Mouse (Mus musculus) stomach, postnatal 0 days (tissue): ENCODE results near the gene Krt222.
A peak's percentile ranks its signal among the peaks of the same experiment; 100 is the strongest.

ENCODE experiments used
- CTCF ChIP-seq: IDR thresholded peaks from 2 replicates; pipeline ENCODE4 v1.5.1; 2016; ENCODE audit warnings: antibody characterized with exemption, low read depth, mild to moderate bottlenecking, moderate library complexity
- EP300 ChIP-seq: optimal IDR thresholded peaks from 2 replicates; pipeline ENCODE3; 2016; ENCODE audit warnings: antibody characterized with exemption

DNA sequence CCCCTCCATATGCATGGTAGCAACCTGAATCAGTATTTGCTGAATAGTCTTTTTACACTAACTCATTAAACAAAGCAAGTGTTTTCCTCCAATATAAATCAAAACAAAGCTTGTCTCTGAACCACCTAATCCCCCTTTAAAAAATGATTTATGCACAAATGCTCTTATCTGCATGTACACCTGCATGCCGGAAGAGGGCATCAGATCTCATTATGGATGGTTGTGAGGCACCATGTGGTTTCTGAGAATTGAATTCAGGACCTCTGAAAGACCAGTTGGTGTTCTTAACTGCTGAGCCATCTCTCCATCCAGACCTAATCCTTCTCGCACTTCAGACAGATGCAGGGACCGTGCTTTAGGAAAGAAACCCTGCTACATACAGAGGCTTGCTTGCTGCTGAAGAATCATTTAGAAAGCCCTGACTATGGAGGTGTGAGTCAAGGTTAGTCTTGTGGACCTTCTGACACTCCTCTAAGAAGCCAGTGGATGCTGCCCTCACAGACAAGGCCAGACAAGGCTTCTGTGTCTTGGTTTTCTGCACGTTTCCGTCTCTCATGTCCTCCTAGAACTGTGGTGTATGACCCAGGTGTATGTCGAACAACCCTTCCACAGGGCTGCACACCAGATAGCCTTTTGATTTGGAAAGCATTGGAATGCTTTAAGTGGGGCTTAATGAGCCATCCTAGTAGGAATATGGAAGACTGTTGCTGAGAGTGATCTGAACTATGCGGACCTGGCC is 26.5 kb downstream of the Krt222 start:
- TF ChIP-seq CTCF (peak; percentile 31), EP300 (no peak)
